Mouse (Mus musculus) embryo, embryonic 11.5 days (tissue): Measurements from ENCODE around the gene Plac9a.
"Not testable (repeated sequence)": the region's sequence is repeated elsewhere in the genome, so short reads cannot be mapped to it uniquely, and the experiment has no call there.

Source experiments
- DNase-seq: peaks from one replicate; pipeline ENCODE4 v3.0.0-alpha.2; 2012; ENCODE audit warnings: low read depth, low spot score

Plac9a gene

DNA sequence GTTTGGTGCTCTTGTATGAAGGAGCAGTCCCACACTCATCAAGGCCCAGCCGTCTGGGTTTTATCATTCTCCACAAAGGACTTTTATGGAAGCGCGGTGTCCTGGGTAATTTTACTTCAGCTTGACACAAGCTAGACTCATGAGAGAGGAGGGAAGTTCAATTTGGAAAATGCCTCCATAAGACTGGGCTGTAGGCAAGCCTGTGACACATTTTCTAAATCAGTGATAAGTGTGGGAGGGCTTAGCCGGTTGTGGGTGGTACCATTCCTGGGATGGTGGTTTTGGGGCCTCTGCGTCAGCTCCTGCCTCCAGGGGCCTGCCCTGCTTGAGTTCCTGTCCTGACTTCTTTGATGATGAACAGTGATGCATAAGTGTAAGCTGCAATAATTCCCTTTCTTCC is 37.6 kb downstream of the Plac9a start:
- no peak for DNase-seq

GRCm38 (mm10) chr14:25863721-25864120 is 39.2 kb downstream of the Plac9a start:
- no peak for DNase-seq

- no peak for DNase-seq
Observed at GRCm38 (mm10) chr14:25861771-25862530, 40.9 kb downstream of the Plac9a start.

DNA sequence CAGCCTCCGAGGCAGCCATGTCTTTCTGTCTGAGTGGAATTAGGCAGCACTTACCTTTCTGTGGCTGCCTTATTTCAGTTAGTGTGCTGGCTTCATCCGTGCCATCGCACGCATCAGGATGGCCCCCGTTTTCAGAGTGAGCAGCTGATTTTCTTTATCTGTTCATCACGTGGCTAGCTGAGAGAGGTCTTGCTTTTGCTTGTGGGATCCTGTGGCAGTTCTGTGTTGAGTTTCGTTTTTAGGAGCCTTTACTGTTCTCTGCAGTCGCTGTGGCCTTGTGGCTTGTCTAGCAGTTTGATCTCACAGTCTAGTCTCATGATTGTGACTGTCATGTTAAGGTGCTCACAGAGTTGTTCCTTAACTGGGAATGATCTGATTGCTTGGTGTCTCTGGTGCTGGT is 45.0 kb downstream of the Plac9a start:
- no peak for DNase-seq

- DNase-seq = no peak
Observed at GRCm38 (mm10) chr14:25857168-25857621, 45.7 kb downstream of the Plac9a start.

DNA sequence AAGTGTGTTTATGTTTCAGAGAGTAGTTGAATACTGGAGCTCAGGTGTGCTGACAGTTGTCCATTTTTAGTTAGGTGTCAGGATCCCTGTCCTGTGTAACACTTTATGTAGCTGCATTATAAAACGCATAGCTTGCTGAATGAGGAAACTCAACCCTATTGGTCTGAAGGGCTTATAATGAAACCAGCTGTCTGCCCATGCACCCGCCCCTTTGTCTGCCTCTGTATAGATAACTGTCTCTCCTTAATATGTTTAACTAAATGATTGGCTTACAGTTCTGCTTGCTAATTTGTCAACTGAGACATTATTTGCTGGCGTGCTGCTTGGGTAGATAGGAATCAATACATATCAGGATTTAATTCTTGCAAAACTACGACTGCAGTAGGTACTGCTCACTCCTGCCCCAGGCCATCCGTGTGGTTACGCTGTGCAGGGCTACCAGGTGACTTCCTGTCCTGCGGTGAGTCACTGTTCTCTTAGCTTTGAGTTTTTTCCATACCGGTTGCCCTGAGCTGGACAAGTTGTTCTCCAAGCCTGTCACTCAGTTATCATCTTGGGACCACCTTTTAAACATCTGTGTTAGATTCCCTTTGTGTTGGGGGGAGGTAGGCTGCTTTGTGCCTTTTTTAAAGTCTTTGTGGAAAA is 47.5 kb downstream of the Plac9a start:
- no peak for DNase-seq

- no peak for DNase-seq
Observed at GRCm38 (mm10) chr14:25853717-25854452, 49.0 kb downstream of the Plac9a start.

DNA sequence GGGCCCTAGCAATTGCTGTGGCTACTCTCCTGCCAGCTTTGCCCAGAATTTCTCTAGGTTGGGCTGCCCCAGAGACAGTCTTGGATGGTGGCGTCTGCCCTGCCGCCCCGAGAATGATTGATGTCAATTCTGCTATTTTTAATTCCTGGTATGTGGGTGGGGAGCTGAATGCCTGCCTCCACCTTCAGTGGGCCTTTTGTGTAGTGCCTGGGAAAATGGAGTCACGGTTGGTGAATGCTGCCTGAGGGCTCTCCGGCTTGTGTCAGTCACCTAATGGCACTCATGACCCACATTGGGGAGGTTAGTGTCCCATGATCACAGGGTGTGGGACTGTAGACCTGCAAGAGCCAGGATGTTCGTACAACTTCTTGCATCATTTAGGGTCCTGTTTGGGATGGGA is 49.6 kb downstream of the Plac9a start:
- DNase-seq = no peak

DNA sequence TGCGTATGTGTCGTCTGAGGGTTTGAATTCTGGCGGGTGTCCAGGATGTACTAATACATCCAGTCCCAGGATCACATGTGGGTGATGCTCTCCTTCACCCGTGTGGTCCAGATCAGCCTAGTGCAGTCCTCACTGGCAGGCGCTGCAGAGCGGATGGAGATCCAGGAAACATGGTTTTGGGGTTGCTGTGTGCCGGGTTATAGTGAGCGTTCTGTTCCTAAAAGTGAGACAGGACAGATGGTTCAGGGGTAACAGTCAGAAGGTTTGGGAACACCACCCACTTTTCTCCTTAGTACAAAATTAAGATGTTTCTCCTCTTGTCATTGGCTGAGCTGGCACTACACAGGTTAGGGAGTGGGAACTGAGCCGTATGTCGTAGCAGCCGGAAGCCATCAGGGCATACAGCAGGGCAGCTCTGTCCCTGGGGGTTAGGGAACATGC is 50.8 kb downstream of the Plac9a start:
- DNase-seq = no peak

DNA sequence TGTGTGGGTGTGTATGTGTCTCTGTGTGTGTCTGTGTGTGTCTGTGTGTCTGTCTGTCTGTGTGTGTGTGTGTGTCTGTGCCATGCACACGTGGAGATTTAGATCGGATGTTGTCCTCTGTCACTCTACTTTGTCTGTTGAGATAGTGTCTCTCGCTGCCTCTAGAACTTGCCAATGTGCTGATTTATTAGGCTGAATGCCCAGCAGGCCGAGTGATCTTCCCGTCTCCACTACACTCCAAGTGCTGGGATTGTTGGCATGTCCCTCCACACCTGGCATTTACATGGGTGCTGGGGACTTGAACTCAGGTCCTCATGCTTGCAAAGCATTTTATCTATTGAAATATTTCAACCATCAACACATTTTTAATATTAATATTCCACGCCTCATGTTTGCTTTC is 51.7 kb downstream of the Plac9a start:
- DNase-seq = no peak

GRCm38 (mm10) chr14:25850433-25850832 is 52.5 kb downstream of the Plac9a start:
- no peak for DNase-seq

DNA sequence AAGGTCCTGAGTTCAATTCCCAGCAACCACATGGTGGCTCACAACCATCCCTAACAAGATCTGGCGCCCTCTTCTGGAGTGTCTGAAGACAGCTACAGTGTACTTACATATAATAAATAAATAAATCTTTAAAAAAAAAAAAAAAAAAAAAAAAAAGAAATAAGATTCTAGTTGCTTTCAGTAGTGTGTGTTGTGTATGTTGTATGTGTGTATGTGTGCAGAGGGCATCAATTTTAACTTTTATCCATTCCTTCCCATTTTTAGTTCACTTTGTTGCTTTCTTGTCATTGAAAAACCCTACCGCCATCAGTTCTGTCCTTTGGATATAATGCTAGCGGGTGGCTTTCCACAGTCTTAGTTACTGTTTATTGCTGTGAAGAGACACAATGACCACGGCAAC is 54.2 kb downstream of the Plac9a start:
- DNase-seq = not testable (repeated sequence)

- DNase-seq = no peak
Observed at GRCm38 (mm10) chr14:25848237-25848636, 54.7 kb downstream of the Plac9a start.

DNA sequence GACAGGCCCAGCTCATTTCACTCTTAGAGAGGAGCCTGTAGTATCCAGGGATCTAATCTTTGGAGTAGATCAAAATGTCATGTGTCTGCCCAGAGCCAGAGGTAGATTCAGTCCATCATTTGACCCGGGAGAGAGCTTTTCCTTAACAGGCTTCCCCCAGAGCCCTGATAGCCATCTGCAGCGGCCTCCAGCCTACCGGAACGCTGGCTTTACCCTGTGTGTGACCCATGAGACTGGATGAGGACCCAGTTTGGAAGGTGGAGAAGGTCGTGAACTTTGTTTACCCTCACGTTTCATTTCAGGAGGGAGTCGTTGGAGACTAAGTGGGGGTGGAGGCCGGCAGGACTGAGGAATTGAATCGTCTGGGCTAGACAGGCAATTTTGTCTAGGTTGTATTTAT is 55.2 kb downstream of the Plac9a start:
- DNase-seq = no peak

DNA sequence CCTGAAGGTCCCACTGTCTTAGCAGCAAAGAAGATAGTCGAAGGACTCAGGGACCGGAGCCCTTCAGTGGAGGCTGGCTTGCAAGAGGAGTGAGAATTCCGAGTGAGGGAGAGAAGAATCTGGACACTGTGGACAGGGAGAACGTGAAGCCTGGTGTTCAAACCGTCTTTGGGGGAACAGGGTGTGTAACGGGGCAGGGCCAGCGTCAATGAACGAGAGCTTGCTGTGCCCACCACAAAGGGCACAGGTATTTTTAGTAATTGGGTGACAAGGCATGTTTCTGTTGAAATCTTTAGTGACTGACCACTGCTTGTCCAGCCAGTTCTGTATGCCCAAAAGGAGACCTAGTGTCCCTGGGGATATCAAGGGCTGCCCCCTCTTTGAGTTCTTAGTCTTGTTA is 56.4 kb downstream of the Plac9a start:
- DNase-seq = no peak

DNA sequence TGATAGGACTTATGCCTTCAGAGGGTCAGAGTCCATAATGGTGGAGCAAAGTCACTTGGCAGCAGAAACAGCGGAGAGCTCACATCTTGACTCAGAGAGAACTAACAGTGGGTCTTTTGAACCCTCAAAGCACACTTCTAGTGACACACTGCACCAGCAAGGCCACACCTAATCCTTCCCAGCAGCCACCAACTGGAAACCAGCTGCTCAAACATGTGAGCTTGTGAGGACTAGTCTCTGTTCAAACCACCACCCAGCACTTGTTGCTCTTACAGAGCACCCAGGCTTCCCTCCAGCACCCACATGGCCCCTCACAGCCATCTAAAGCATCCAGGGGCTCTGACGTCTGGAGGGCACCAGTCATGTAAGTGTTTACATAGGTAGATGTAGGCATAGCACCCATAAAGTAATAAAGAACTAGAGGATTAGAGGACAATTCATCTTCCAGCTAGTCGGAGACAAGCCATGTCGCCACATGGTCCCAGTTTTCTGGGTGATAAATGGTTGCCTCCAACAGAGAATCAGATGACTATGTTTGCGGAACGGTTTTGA is 57.0 kb downstream of the Plac9a start:
- no peak for DNase-seq

GRCm38 (mm10) chr14:25844372-25844771 is 58.5 kb downstream of the Plac9a start:
- DNase-seq = no peak

DNA sequence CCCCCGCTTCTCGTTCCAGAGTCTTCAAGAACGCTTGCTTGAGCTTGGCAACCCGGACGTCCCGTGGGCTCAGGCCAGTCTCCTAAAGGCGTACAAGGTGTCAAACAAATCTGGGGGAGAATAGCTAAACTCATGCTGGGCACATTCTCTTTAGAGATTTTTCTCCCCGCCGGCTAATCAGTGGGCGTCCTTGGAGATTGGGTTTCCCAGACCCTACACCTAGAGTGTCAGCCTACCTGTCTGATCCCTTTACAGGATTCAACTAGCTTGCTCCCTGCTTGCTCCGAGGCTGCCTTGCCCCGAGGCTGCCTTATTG is 60.3 kb downstream of the Plac9a start:
- no peak for DNase-seq

DNA sequence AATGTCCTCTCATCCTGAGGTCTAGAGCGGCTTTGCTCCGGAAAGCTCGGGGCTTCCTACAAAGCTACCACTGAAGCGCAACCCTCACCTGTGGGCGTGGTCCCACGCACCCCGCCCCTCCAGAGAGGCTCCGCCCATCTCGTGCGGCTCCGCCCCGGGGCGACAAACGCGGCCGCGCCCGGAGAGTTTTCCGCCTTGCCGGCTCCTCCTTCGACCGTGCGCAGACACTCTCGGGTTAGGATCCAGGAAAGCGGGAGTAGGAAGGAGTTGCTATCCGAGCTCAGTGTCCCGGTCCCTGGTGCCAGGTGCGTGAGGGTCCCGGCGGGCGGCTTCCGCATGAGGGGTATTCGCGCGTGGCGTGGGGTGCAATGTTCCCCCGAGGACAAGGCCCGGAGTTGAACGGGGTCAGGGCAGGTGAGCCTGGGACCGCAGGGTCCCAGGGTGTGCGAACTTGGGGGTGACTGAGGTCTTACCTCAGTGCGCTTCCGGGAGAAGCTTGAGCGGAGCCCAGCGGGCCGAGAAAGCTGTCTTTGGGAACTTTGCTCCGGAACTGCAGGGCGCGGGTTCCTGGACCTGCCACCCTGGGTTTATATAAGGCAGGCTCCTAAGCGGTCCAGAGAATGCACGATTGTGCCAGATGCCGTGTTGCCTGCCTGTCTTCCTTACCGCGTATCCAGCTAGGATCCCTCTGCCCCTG is 60.8 kb downstream of the Plac9a start, which contains the start of gene Anxa11:
Gene Anxa11 (plus strand): TSS at position 166 of the 697 bp plus-strand sequence.
- DNase-seq = peak; percentile 48

- DNase-seq = no peak
Observed at GRCm38 (mm10) chr14:25841579-25841978, 61.3 kb downstream of the Plac9a start.

DNA sequence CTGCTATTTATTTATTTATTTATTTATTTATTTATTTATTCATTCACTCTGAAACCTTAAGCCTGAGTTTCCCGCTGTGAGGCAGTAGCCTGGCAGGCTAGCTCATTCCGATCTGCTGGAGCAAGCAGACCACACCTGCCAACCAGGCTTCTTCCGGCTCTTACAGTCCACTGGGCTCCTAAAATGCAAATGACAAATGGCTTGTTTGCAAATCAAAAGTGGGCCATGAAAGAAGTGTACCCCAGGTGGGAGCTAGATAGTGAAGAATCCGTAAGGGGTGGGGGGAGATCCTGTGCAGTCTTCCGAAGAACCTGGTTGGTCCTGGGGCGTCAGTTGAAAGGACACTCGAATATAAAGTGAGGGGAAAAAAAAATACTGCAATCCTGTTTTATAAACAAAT is 61.9 kb downstream of the Plac9a start:
- no peak for DNase-seq

- no peak for DNase-seq
Observed at GRCm38 (mm10) chr14:25839791-25840190, 63.1 kb downstream of the Plac9a start.
